In the genomic region with DNA sequence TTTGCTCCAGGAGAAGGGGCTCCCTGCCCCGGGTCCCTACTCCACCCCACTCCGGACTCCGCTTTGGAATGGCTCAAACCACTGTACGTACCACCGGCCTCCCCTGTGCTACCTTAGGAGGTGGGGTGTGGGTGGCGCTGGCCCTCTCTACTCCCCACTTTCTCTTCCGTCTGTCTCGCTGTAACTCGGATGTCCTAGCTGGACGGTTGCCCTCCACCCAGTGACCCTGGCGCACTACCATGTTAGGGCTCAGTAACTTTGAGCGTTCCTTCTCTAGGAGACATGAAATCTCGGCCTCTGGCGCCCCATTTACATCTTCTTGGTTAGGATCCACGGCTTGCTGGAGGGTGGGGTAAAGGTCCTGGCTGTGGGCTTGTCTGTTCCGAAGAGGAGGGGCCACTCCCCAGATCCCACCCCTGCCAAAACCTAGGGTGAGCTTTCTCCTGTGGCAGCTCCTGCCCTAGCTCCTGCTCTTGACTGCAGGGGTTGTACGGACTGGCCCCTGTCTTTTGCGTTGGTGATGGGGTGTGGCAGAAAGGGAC, we compare ENCODE assay signal across 8 mouse cellular contexts. TPM values are rescaled to one million over a fixed set of nuclear protein-coding genes. Genes with fewer than 3 reads are reported as not detected.
DNase-seq lines count a peak whose midpoint lies in the region; ATAC-seq and TF ChIP-seq lines count a peak whose summit lies in the region.

No protein-coding gene starts in this region.

- TF ChIP-seq POLR2A in testis, adult 2 months (IDR thresholded peaks at IDR 0.05; ENCODE audit: control insufficient read depth, low read depth, low read length) = peak; percentile 24; the same call in 1 of the 2 replicates
- TF ChIP-seq POLR2A in embryonic fibroblast, embryonic 13.5 days (IDR thresholded peaks at IDR 0.05; ENCODE audit: low read depth, low read length) = peak; percentile 60; the same call in 1 of the 2 replicates

- no peak for DNase-seq in testis, postnatal 14 days (ENCODE audit: low spot score)
- DNase-seq in induced T-regulatory cell, adult 2 months (ENCODE audit: low read depth) = peak; percentile 57
- DNase-seq in thymus, postnatal 14 days = peak; percentile 32
- DNase-seq in cerebellum, postnatal 36 days = no peak

- peak overlapping the region; percentile 100 for H3K4me2 ChIP-seq in lung, embryonic 15.5 days

- no peaks in the 10 kb centered on the region for H3K9me3 ChIP-seq in lung, embryonic 15.5 days

- no peaks in the 10 kb centered on the region for H3K36me3 ChIP-seq in testis, adult 2 months (ENCODE audit: control insufficient read depth, insufficient read depth, low read length)
- H3K36me3 ChIP-seq in lung, embryonic 15.5 days = peaks cover 12% of the 10 kb centered on the region

- peak overlapping the region; percentile 69 for H3K4me3 ChIP-seq in testis, adult 2 months (ENCODE audit: control insufficient read depth, low read depth, low read length)
- H3K4me3 ChIP-seq in embryonic fibroblast, embryonic 13.5 days (ENCODE audit: insufficient read depth, low read length) = peak overlapping the region; percentile 82
- H3K4me3 ChIP-seq in lung, embryonic 15.5 days = peak overlapping the region; percentile 77

- peaks cover 49% of the 10 kb centered on the region for H3K4me1 ChIP-seq in testis, adult 2 months (ENCODE audit: control insufficient read depth, insufficient read depth, low read length)
- H3K4me1 ChIP-seq in embryonic fibroblast, embryonic 13.5 days (ENCODE audit: control insufficient read depth, insufficient read depth, low read length) = peaks cover 12% of the 10 kb centered on the region
- peaks cover 80% of the 10 kb centered on the region for H3K4me1 ChIP-seq in lung, embryonic 15.5 days

- peak overlapping the region; percentile 8; the same call in 1 of the 2 replicates for H3K27ac ChIP-seq in testis, adult 2 months (ENCODE audit: control insufficient read depth, insufficient read depth, low read depth, low read length)
- peak overlapping the region; percentile 76 for H3K27ac ChIP-seq in embryonic fibroblast, embryonic 13.5 days (ENCODE audit: insufficient read depth, low read length)
- H3K27ac ChIP-seq in lung, embryonic 15.5 days = peak overlapping the region; percentile 91

- 0 out of 2 replicates have a peak, but pooled peaks have one; percentile 10 for TF ChIP-seq CTCF in testis, adult 2 months (IDR thresholded peaks at IDR 0.05; ENCODE audit: control insufficient read depth, insufficient read depth, insufficient replicate concordance, low read depth, low read length)
- no peak for TF ChIP-seq CTCF in embryonic fibroblast, embryonic 13.5 days (IDR thresholded peaks at IDR 0.05; ENCODE audit: borderline replicate concordance, insufficient read depth, low read length)

- H3K9ac ChIP-seq in lung, embryonic 15.5 days = peak overlapping the region; percentile 81

- no peaks in the 10 kb centered on the region for H3K27me3 ChIP-seq in testis, adult 2 months (ENCODE audit: control insufficient read depth, insufficient read depth, low read length)
- no peaks in the 10 kb centered on the region for H3K27me3 ChIP-seq in lung, embryonic 15.5 days

- WGBS in lung, embryonic 15.5 days = 4% methylated on average over 18 of the region's 18 CpGs

- ATAC-seq in lung, embryonic 15.5 days (ENCODE audit: borderline replicate concordance, extremely low read depth, low FRiP score, low TSS enrichment) = no peak
- ATAC-seq in inflammation-experienced regulatory T-cells, adult 6 months = no peak

RNA-seq across cellular contexts. Expression of gene Gjd3, which starts 21.7 kb away (rescaled TPM):
- polyA plus RNA-seq in testis, adult 2 months (2012; rRNA removed) = 13.6 and 23.8 TPM in 2 replicates
- not detected in 2 replicates for polyA plus RNA-seq in embryonic fibroblast, embryonic 13.5 days (2011; ENCODE audit: insufficient read length, low read depth, missing spikeins)
- 0.20 and 0.61 TPM in 2 replicates for polyA plus RNA-seq in lung, embryonic 15.5 days (2015; fragmentation: Nextera tagmentation; extraction: Ambion mirVana)
- not detected for polyA plus RNA-seq in inflammation-experienced regulatory T-cells, adult 6 months (2017; shearing (Covaris generic))

RNA-seq across cellular contexts. Expression of gene Rara, which starts 33.5 kb away (rescaled TPM):
- polyA plus RNA-seq in testis, adult 2 months (2012; rRNA removed) = 18.7 and 20.1 TPM in 2 replicates
- 26.8 and 28.2 TPM in 2 replicates for polyA plus RNA-seq in embryonic fibroblast, embryonic 13.5 days (2011; ENCODE audit: insufficient read length, low read depth, missing spikeins)
- 36.5 and 38.4 TPM in 2 replicates for polyA plus RNA-seq in lung, embryonic 15.5 days (2015; fragmentation: Nextera tagmentation; extraction: Ambion mirVana)
- polyA plus RNA-seq in inflammation-experienced regulatory T-cells, adult 6 months (2017; shearing (Covaris generic)) = 1 to 10 TPM; 7.4 to 8.1 (median 7.6) TPM

RNA-seq across cellular contexts. Expression of gene Cdc6, which starts 53.5 kb away (rescaled TPM):
- 2.5 and 2.9 TPM in 2 replicates for polyA plus RNA-seq in testis, adult 2 months (2012; rRNA removed)
- polyA plus RNA-seq in embryonic fibroblast, embryonic 13.5 days (2011; ENCODE audit: insufficient read length, low read depth, missing spikeins) = 7.4 and 11.8 TPM in 2 replicates
- 41.3 and 42.5 TPM in 2 replicates for polyA plus RNA-seq in lung, embryonic 15.5 days (2015; fragmentation: Nextera tagmentation; extraction: Ambion mirVana)
- 10 to 100 TPM in 1 of 3 experiments, 1 to 10 TPM in 2; 5.1 to 40.6 (median 5.2) TPM for polyA plus RNA-seq in inflammation-experienced regulatory T-cells, adult 6 months (2017; shearing (Covaris generic))

Comparison
In these comparisons a context has a peak if more than half of its experiments do, and no peak if none do; other contexts are left out.
1. H3K27ac ChIP-seq: peak in every context shown above with its lines; median percentile 91 in lung, embryonic 15.5 days; 76 in embryonic fibroblast, embryonic 13.5 days; 8 in testis, adult 2 months.
2. DNase-seq: peak in induced T-regulatory cell, adult 2 months (single experiment) and thymus, postnatal 14 days (single experiment); none in testis, postnatal 14 days (single experiment) and cerebellum, postnatal 36 days (0 of 2).
3. Peak in every context shown above with its lines, with median percentiles within 50 percentile points of each other: H3K4me3 ChIP-seq.